Mouse (Mus musculus): ENCODE data around the gene Car3. TPM values are rescaled to one million over a fixed set of nuclear protein-coding genes. Genes with fewer than 3 reads are reported as not detected.

Gene Car3
- total and polyA plus RNA-seq, 3 experiments: 34.4 to 259 (median 82.7) TPM

GRCm38 (mm10) chr3:14869779-14870178, 6.5 kb downstream of the Car3 start:
- Histone ChIP-seq H3K27me3 (ENCODE audit: control insufficient read depth, insufficient read depth, low read length) (no peaks in the 10 kb centered on the region), H3K4me1 (ENCODE audit: control insufficient read depth, insufficient read depth, low read length) (no peaks in the 10 kb centered on the region), H3K79me2 (replicated peaks; ENCODE audit: control insufficient read depth, insufficient read depth, low read length) (no peaks in the 10 kb centered on the region), H3K9ac (ENCODE audit: low read depth, low read length) (no peak overlapping the region; the same call in 1 of the 2 replicates), H3K4me3 (peak overlapping the region; percentile 42), H3K36me3 (ENCODE audit: control insufficient read depth, insufficient read depth, low read length) (no peaks in the 10 kb centered on the region), H3K27ac (no peak overlapping the region)
- TF ChIP-seq POLR2A (IDR thresholded peaks at IDR 0.05; ENCODE audit: insufficient read depth, low read depth, low read length) (no peak), EP300 (IDR thresholded peaks at IDR 0.05; ENCODE audit: insufficient read depth, low read depth, low read length) (no peak), CTCF (IDR thresholded peaks at IDR 0.05) (peak; percentile 84)
- DNase-seq: peak; percentile 59 to 61
- intact Hi-C loops (cut with DNase I): loop anchor here (5.0 kb wide), 1 partner anchor 378 kb away; no protein-coding TSS in a partner anchor
- 26% methylated on average over 11 of the region's 11 CpGs for WGBS

- 40% methylated on average over 1 of the region's 1 CpGs for WGBS
- TF ChIP-seq EP300 (IDR thresholded peaks at IDR 0.05; ENCODE audit: insufficient read depth, low read depth, low read length): no peak
- no peak for TF ChIP-seq CTCF (IDR thresholded peaks at IDR 0.05)
- no peak for TF ChIP-seq POLR2A (IDR thresholded peaks at IDR 0.05; ENCODE audit: insufficient read depth, low read depth, low read length)
- Histone ChIP-seq H3K27me3 (ENCODE audit: control insufficient read depth, insufficient read depth, low read length) (no peaks in the 10 kb centered on the region), H3K36me3 (ENCODE audit: control insufficient read depth, insufficient read depth, low read length) (no peaks in the 10 kb centered on the region), H3K79me2 (replicated peaks; ENCODE audit: control insufficient read depth, insufficient read depth, low read length) (no peaks in the 10 kb centered on the region), H3K27ac (no peak overlapping the region), H3K4me3 (no peak overlapping the region), H3K9ac (ENCODE audit: low read depth, low read length) (no peak overlapping the region), H3K4me1 (ENCODE audit: control insufficient read depth, insufficient read depth, low read length) (no peaks in the 10 kb centered on the region)
- no peak for DNase-seq
- intact Hi-C loops (cut with DNase I): loop anchor here (5.0 kb wide), 1 partner anchor 377 kb away; no protein-coding TSS in a partner anchor
Measured at GRCm38 (mm10) chr3:14870528-14870927, 7.2 kb downstream of the Car3 start.

- 41% methylated on average over 7 of the region's 7 CpGs for WGBS
- Histone ChIP-seq H3K4me1 (ENCODE audit: control insufficient read depth, insufficient read depth, low read length) (no peaks in the 10 kb centered on the region), H3K4me3 (no peak overlapping the region), H3K36me3 (ENCODE audit: control insufficient read depth, insufficient read depth, low read length) (no peaks in the 10 kb centered on the region), H3K27me3 (ENCODE audit: control insufficient read depth, insufficient read depth, low read length) (no peaks in the 10 kb centered on the region), H3K9ac (ENCODE audit: low read depth, low read length) (no peak overlapping the region), H3K79me2 (replicated peaks; ENCODE audit: control insufficient read depth, insufficient read depth, low read length) (no peaks in the 10 kb centered on the region), H3K27ac (no peak overlapping the region)
- intact Hi-C loops (cut with DNase I): loop anchor here (5.0 kb wide), 1 partner anchor 376 kb away; no protein-coding TSS in a partner anchor
- DNase-seq: no peak
- TF ChIP-seq EP300 (IDR thresholded peaks at IDR 0.05; ENCODE audit: insufficient read depth, low read depth, low read length) (no peak), POLR2A (IDR thresholded peaks at IDR 0.05; ENCODE audit: insufficient read depth, low read depth, low read length) (no peak), CTCF (IDR thresholded peaks at IDR 0.05) (no peak)
Measured at GRCm38 (mm10) chr3:14871386-14871785, 8.1 kb downstream of the Car3 start.

- intact Hi-C loops (cut with DNase I): loop anchor here (1.0 to 5.0 kb wide), 2 partner anchors 320 to 373 kb away; no protein-coding TSS in a partner anchor
- no peaks in the 10 kb centered on the region for H3K79me2 ChIP-seq (replicated peaks; ENCODE audit: control insufficient read depth, insufficient read depth, low read length)
- TF ChIP-seq CTCF (IDR thresholded peaks at IDR 0.05): peak; percentile 85
- no peak for TF ChIP-seq EP300 (IDR thresholded peaks at IDR 0.05; ENCODE audit: insufficient read depth, low read depth, low read length)
- TF ChIP-seq POLR2A (IDR thresholded peaks at IDR 0.05; ENCODE audit: insufficient read depth, low read depth, low read length): no peak
- no peaks in the 10 kb centered on the region for H3K4me1 ChIP-seq (ENCODE audit: control insufficient read depth, insufficient read depth, low read length)
- WGBS: 30% methylated on average over 8 of the region's 8 CpGs
- no peak overlapping the region for H3K4me3 ChIP-seq
- H3K27ac ChIP-seq: no peak overlapping the region
- no peaks in the 10 kb centered on the region for H3K36me3 ChIP-seq (ENCODE audit: control insufficient read depth, insufficient read depth, low read length)
- H3K27me3 ChIP-seq (ENCODE audit: control insufficient read depth, insufficient read depth, low read length): no peaks in the 10 kb centered on the region
- H3K9ac ChIP-seq (ENCODE audit: low read depth, low read length): no peak overlapping the region
- DNase-seq: no peak
Measured at GRCm38 (mm10) chr3:14874402-14875040, 11.2 kb downstream of the Car3 start.

- H3K4me3 ChIP-seq: no peak overlapping the region
- no peaks in the 10 kb centered on the region for H3K4me1 ChIP-seq (ENCODE audit: control insufficient read depth, insufficient read depth, low read length)
- H3K36me3 ChIP-seq (ENCODE audit: control insufficient read depth, insufficient read depth, low read length): no peaks in the 10 kb centered on the region
- TF ChIP-seq EP300 (IDR thresholded peaks at IDR 0.05; ENCODE audit: insufficient read depth, low read depth, low read length): no peak
- intact Hi-C loops (cut with DNase I): no loop called here
- H3K9ac ChIP-seq (ENCODE audit: low read depth, low read length): no peak overlapping the region
- H3K79me2 ChIP-seq (replicated peaks; ENCODE audit: control insufficient read depth, insufficient read depth, low read length): no peaks in the 10 kb centered on the region
- no peak overlapping the region for H3K27ac ChIP-seq
- DNase-seq: no peak
- no peaks in the 10 kb centered on the region for H3K27me3 ChIP-seq (ENCODE audit: control insufficient read depth, insufficient read depth, low read length)
- WGBS: 63% methylated on average over 9 of the region's 9 CpGs
Measured at GRCm38 (mm10) chr3:14876325-14876918, 13.1 kb downstream of the Car3 start.

GRCm38 (mm10) chr3:14877251-14877909, 14.1 kb downstream of the Car3 start:
- intact Hi-C loops (cut with DNase I): no loop called here
- Histone ChIP-seq H3K9ac (ENCODE audit: low read depth, low read length) (no peak overlapping the region), H3K27me3 (ENCODE audit: control insufficient read depth, insufficient read depth, low read length) (no peaks in the 10 kb centered on the region), H3K27ac (no peak overlapping the region), H3K4me3 (no peak overlapping the region), H3K79me2 (replicated peaks; ENCODE audit: control insufficient read depth, insufficient read depth, low read length) (no peaks in the 10 kb centered on the region), H3K36me3 (ENCODE audit: control insufficient read depth, insufficient read depth, low read length) (no peaks in the 10 kb centered on the region), H3K4me1 (ENCODE audit: control insufficient read depth, insufficient read depth, low read length) (no peaks in the 10 kb centered on the region)
- 75% methylated on average over 7 of the region's 7 CpGs for WGBS
- no peak for TF ChIP-seq EP300 (IDR thresholded peaks at IDR 0.05; ENCODE audit: insufficient read depth, low read depth, low read length)
- TF ChIP-seq CTCF (IDR thresholded peaks at IDR 0.05): no peak
- TF ChIP-seq POLR2A (IDR thresholded peaks at IDR 0.05; ENCODE audit: insufficient read depth, low read depth, low read length): no peak
- no peak for DNase-seq
